Mouse (Mus musculus) MEL (cell line): Measurements from ENCODE around the gene Smoc1. TPM values are rescaled to one million over a fixed set of nuclear protein-coding genes. Genes with fewer than 3 reads are reported as not detected.

Experiments used
- DNase-seq: peaks from one replicate; pipeline ENCODE4 v3.0.0; 2011; ENCODE audit warnings: low read depth, low spot score
- H3K27ac ChIP-seq: 2 replicates; pipeline ENCODE4 v1.5.1; 2012; ENCODE audit warnings: low read depth, mild to moderate bottlenecking, control low read depth, low read length, moderate library complexity; ENCODE audit not compliant: control insufficient read depth
- H3K27me3 ChIP-seq, 2 experiments: fragments of 150-350 bp in 1 of 2; sonication (generic) in 1 of 2; 2 replicates each; pipeline ENCODE4 v1.6.1; 2012; ENCODE audit warnings: low read length in 2 of 2, mild to moderate bottlenecking in 2 of 2, improper control_type of control experiment in 1 of 2, moderate library complexity in 1 of 2; ENCODE audit not compliant: insufficient read depth in 2 of 2, control insufficient read depth in 1 of 2
- H3K36me3 ChIP-seq, 2 experiments: 2 replicates each; pipeline ENCODE4 v1.6.1; 2012 to 2014; ENCODE audit warnings: low read length in 2 of 2, improper control_type of control experiment in 1 of 2, inconsistent platforms in 1 of 2, mild to moderate bottlenecking in 1 of 2; ENCODE audit not compliant: insufficient read depth in 2 of 2, control insufficient read depth in 1 of 2
- H3K4me1 ChIP-seq, 2 experiments: fragments of 150-350 bp in 1 of 2; sonication (generic) in 1 of 2; 2 replicates each; pipeline ENCODE4 v1.6.1; 2012; ENCODE audit warnings: low read length in 2 of 2, improper control_type of control experiment in 1 of 2, mild to moderate bottlenecking in 1 of 2; ENCODE audit not compliant: insufficient read depth in 2 of 2, control insufficient read depth in 1 of 2
- H3K4me3 ChIP-seq, 2 experiments: fragments of 150-350 bp in 1 of 2; sonication (generic) in 1 of 2; 2 replicates each; pipeline ENCODE4 v1.5.1; 2012; ENCODE audit warnings: low read depth in 2 of 2, low read length in 2 of 2, mild to moderate bottlenecking in 2 of 2, moderate library complexity in 2 of 2, control low read depth in 1 of 2, improper control_type of control experiment in 1 of 2; ENCODE audit not compliant: control insufficient read depth in 1 of 2, insufficient read depth in 1 of 2
- H3K79me2 ChIP-seq: 2 replicates; pipeline ENCODE4 v1.6.1; 2012; ENCODE audit warnings: mild to moderate bottlenecking, low read length, moderate library complexity; ENCODE audit not compliant: control insufficient read depth, poor library complexity, insufficient read depth
- H3K9ac ChIP-seq: 2 replicates; pipeline ENCODE4 v1.6.1; 2012; ENCODE audit warnings: low read depth, mild to moderate bottlenecking, control low read depth, low read length, moderate library complexity; ENCODE audit not compliant: control insufficient read depth, poor library complexity, severe bottlenecking
- H3K9me3 ChIP-seq: fragments of 150-350 bp; sonication (generic); replicated peaks from 2 replicates; pipeline ENCODE4 v1.6.1; 2012; ENCODE audit warnings: mild to moderate bottlenecking, low read length, improper control_type of control experiment, moderate library complexity; ENCODE audit not compliant: insufficient read depth
- BHLHE40 ChIP-seq: IDR thresholded peaks from 2 replicates; pipeline ENCODE4 v1.6.1; 2012; ENCODE audit warnings: low read depth, mild to moderate bottlenecking, inconsistent platforms, low read length, improper control_type of control experiment, borderline replicate concordance
- CHD1 ChIP-seq: IDR thresholded peaks from 2 replicates; pipeline ENCODE4 v1.6.1; 2012; ENCODE audit warnings: low read depth, mild to moderate bottlenecking, inconsistent platforms, low read length, improper control_type of control experiment
- CHD2 ChIP-seq: IDR thresholded peaks from 2 replicates; pipeline ENCODE4 v1.6.1; 2011; ENCODE audit warnings: low read length, improper control_type of control experiment
- CTCF ChIP-seq, 3 experiments: IDR thresholded peaks in 2 of 3; conservative IDR thresholded peaks in 1 of 3; 2 replicates each; pipeline ENCODE4 v1.5.1; 2011 to 2012; ENCODE audit warnings: low read length in 3 of 3, low read depth in 2 of 3, mild to moderate bottlenecking in 2 of 3, improper control_type of control experiment in 1 of 3, inconsistent platforms in 1 of 3, mixed read lengths in 1 of 3, moderate library complexity in 1 of 3; ENCODE audit not compliant: control insufficient read depth in 1 of 3, insufficient read depth in 1 of 3, poor library complexity in 1 of 3, severe bottlenecking in 1 of 3
- ELF1 ChIP-seq: IDR thresholded peaks from 2 replicates; pipeline ENCODE4 v1.6.1; 2014; ENCODE audit warnings: low read depth, mild to moderate bottlenecking, inconsistent platforms, low read length, improper control_type of control experiment, moderate library complexity
- EP300 ChIP-seq, 2 experiments: IDR thresholded peaks; 2 replicates each; pipeline ENCODE4 v1.6.1; 2011; ENCODE audit warnings: improper control_type of control experiment in 2 of 2, low read length in 2 of 2, low read depth in 1 of 2, mild to moderate bottlenecking in 1 of 2
- GATA1 ChIP-seq: IDR thresholded peaks from 2 replicates; pipeline ENCODE4 v1.6.1; 2011; ENCODE audit warnings: low read depth, low read length, improper control_type of control experiment
- HCFC1 ChIP-seq: IDR thresholded peaks from 2 replicates; pipeline ENCODE4 v1.6.1; 2012; ENCODE audit warnings: low read depth, mild to moderate bottlenecking, inconsistent platforms, low read length, improper control_type of control experiment, moderate library complexity
- JUND ChIP-seq: IDR thresholded peaks from 2 replicates; pipeline ENCODE4 v1.6.1; 2011; ENCODE audit warnings: low read depth, mild to moderate bottlenecking, improper control_type of control experiment, low read length
- KAT2A ChIP-seq: conservative IDR thresholded peaks from 2 replicates; pipeline ENCODE4 v1.6.1; 2012; ENCODE audit warnings: low read depth, low read length, improper control_type of control experiment, inconsistent platforms
- MAFK ChIP-seq: IDR thresholded peaks from 2 replicates; pipeline ENCODE4 v1.6.1; 2011; ENCODE audit warnings: low read depth, mild to moderate bottlenecking, low read length, improper control_type of control experiment, borderline replicate concordance
- MAZ ChIP-seq: IDR thresholded peaks from 2 replicates; pipeline ENCODE4 v1.6.1; 2012; ENCODE audit warnings: low read depth, mild to moderate bottlenecking, inconsistent platforms, low read length, improper control_type of control experiment
- MEF2A ChIP-seq: IDR thresholded peaks from 2 replicates; pipeline ENCODE4 v1.6.1; 2014; ENCODE audit warnings: low read depth, mild to moderate bottlenecking, inconsistent platforms, low read length, improper control_type of control experiment; ENCODE audit not compliant: poor library complexity, insufficient replicate concordance, severe bottlenecking; ENCODE audit errors: extremely low read depth
- MYB ChIP-seq: IDR thresholded peaks from 2 replicates; pipeline ENCODE4 v1.6.1; 2011; ENCODE audit warnings: mild to moderate bottlenecking, low read depth, low read length, improper control_type of control experiment
- MYC ChIP-seq: IDR thresholded peaks from 2 replicates; pipeline ENCODE4 v1.6.1; 2011; ENCODE audit warnings: low read depth, mild to moderate bottlenecking, low read length, improper control_type of control experiment, moderate library complexity
- POLR2A ChIP-seq, 2 experiments: IDR thresholded peaks; 2 replicates each; pipeline ENCODE4 v1.6.1; 2011 to 2012; ENCODE audit warnings: low read length in 2 of 2, mild to moderate bottlenecking in 2 of 2, control low read depth in 1 of 2, improper control_type of control experiment in 1 of 2, low read depth in 1 of 2, moderate library complexity in 1 of 2; ENCODE audit not compliant: control insufficient read depth in 1 of 2, insufficient read depth in 1 of 2, poor library complexity in 1 of 2
- POLR2AphosphoS5 ChIP-seq: IDR thresholded peaks from 2 replicates; pipeline ENCODE4 v1.6.1; 2012; ENCODE audit warnings: low read depth, borderline replicate concordance, mild to moderate bottlenecking, inconsistent platforms, low read length, moderate library complexity, mixed read lengths
- RAD21 ChIP-seq: IDR thresholded peaks from 2 replicates; pipeline ENCODE4 v1.6.1; 2011; ENCODE audit warnings: mild to moderate bottlenecking, low read depth, low read length, improper control_type of control experiment
- RCOR1 ChIP-seq: IDR thresholded peaks from 2 replicates; pipeline ENCODE4 v1.6.1; 2012; ENCODE audit warnings: low read depth, mild to moderate bottlenecking, inconsistent platforms, low read length, improper control_type of control experiment
- SIN3A ChIP-seq: IDR thresholded peaks from 2 replicates; pipeline ENCODE4 v1.6.1; 2012; ENCODE audit warnings: low read length, improper control_type of control experiment, inconsistent platforms
- TBP ChIP-seq: IDR thresholded peaks from 2 replicates; pipeline ENCODE4 v1.8.0; 2011; ENCODE audit warnings: low read depth, low read length, improper control_type of control experiment
- UBTF ChIP-seq: IDR thresholded peaks from 2 replicates; pipeline ENCODE4 v1.6.1; 2012; ENCODE audit warnings: low read depth, mild to moderate bottlenecking, inconsistent platforms, low read length, improper control_type of control experiment, moderate library complexity, borderline replicate concordance; ENCODE audit not compliant: insufficient read depth
- USF1 ChIP-seq: IDR thresholded peaks from 2 replicates; pipeline ENCODE4 v1.6.1; 2014; ENCODE audit warnings: low read depth, mild to moderate bottlenecking, inconsistent platforms, low read length, improper control_type of control experiment, moderate library complexity
- USF2 ChIP-seq, 2 experiments: IDR thresholded peaks; 2 replicates each; pipeline ENCODE4 v1.6.1; 2011 to 2012; ENCODE audit warnings: improper control_type of control experiment in 2 of 2, low read length in 2 of 2, borderline replicate concordance in 1 of 2, inconsistent platforms in 1 of 2, low read depth in 1 of 2, mild to moderate bottlenecking in 1 of 2; ENCODE audit not compliant: insufficient read depth in 1 of 2
- ZMIZ1 ChIP-seq: IDR thresholded peaks from 2 replicates; pipeline ENCODE4 v1.6.1; 2012; ENCODE audit warnings: low read depth, mild to moderate bottlenecking, inconsistent platforms, low read length, improper control_type of control experiment, moderate library complexity
- polyA plus RNA-seq, 2 experiments: library from polyadenylated mRNA; stranded (reverse) in 1 of 2; unstranded in 1 of 2; fragments of >175 nt in 1 of 2; fragments of >200 nt in 1 of 2; gene quantifications; 2 replicates each; pipeline versions ENCODE4 v1.2.1 to v1.2.4; 2012; ENCODE audit warnings: low replicate concordance in 2 of 2, low read depth in 1 of 2; ENCODE audit not compliant: insufficient read length in 2 of 2, insufficient read depth in 1 of 2, missing spikeins in 1 of 2
- total RNA-seq: library from RNA; depleted of rRNA; stranded (reverse); fragments of 300-350 nt; gene quantifications from 2 replicates; pipeline ENCODE4 v1.2.3, GENCODE M21; 2012

The Smoc1 gene
- total and polyA plus RNA-seq, 3 experiments: 18.8 to 23.3 TPM; not detected in 1

- DNase-seq: no peak
- H3K9me3 ChIP-seq: no peaks in the 10 kb centered on the region
- H3K27me3 ChIP-seq: no peaks in the 10 kb centered on the region
- TF ChIP-seq MYC (no peak), USF2 (IDR thresholded peaks at IDR 0.05; ENCODE audit: borderline replicate concordance in 1 of 2, insufficient read depth in 1 of 2, low read depth in 1 of 2, low read length in 2 of 2) (no peak), EP300 (IDR thresholded peaks at IDR 0.05; ENCODE audit: low read depth in 1 of 2, low read length in 2 of 2) (no peak), CHD2 (no peak), ELF1 (no peak), UBTF (no peak), RAD21 (no peak), RCOR1 (no peak), MEF2A (no peak), MAFK (no peak), MAZ (no peak), GATA1 (no peak), JUND (no peak), POLR2AphosphoS5 (no peak), USF1 (no peak), HCFC1 (no peak), KAT2A (no peak), TBP (no peak)
- no peak overlapping the region for H3K27ac ChIP-seq
- H3K79me2 ChIP-seq: no peaks in the 10 kb centered on the region
- no peaks in the 10 kb centered on the region for H3K4me1 ChIP-seq
- no peak overlapping the region for H3K9ac ChIP-seq
- peaks cover 0 to 2% of the 10 kb centered on the region in 2 experiments; a peak in 1 of 4 replicates for H3K36me3 ChIP-seq
- H3K4me3 ChIP-seq: no peak overlapping the region
These were observed 16.8 kb upstream of the Smoc1 start for GRCm38 (mm10) chr12:81009813-81010212.

- Histone ChIP-seq H3K79me2 (peaks cover 5% of the 10 kb centered on the region), H3K27ac (no peak overlapping the region), H3K27me3 (no peaks in the 10 kb centered on the region), H3K9ac (no peak overlapping the region), H3K9me3 (no peaks in the 10 kb centered on the region), H3K4me3 (no peak overlapping the region)
- DNase-seq: no peak
- no peak for TF ChIP-seq USF1
- TF ChIP-seq CHD1: no peak
- TF ChIP-seq JUND: no peak
- TF ChIP-seq SIN3A: no peak
- no peak for TF ChIP-seq CTCF (IDR thresholded peaks at IDR 0.05 in 2 of 3, conservative IDR thresholded peaks at IDR 0.05 in 1 of 3; ENCODE audit: control insufficient read depth in 1 of 3, insufficient read depth in 1 of 3, low read depth in 2 of 3, low read length in 3 of 3, poor library complexity in 1 of 3, severe bottlenecking in 1 of 3)
- TF ChIP-seq MYB: no peak
- no peak for TF ChIP-seq POLR2A (IDR thresholded peaks at IDR 0.05; ENCODE audit: control insufficient read depth in 1 of 2, insufficient read depth in 1 of 2, low read depth in 1 of 2, low read length in 2 of 2, poor library complexity in 1 of 2)
- TF ChIP-seq HCFC1: no peak
- TF ChIP-seq ZMIZ1: no peak
- TF ChIP-seq MYC: no peak
- no peak for TF ChIP-seq ELF1
- no peak for TF ChIP-seq KAT2A
- TF ChIP-seq BHLHE40: no peak
- TF ChIP-seq, all 39 proteins: peak for 0
- no peaks in the 10 kb centered on the region for H3K4me1 ChIP-seq
- H3K36me3 ChIP-seq: peaks cover 2 to 3% of the 10 kb centered on the region in 2 experiments; a peak in 2 of 4 replicates
These were observed 14.6 kb upstream of the Smoc1 start for GRCm38 (mm10) chr12:81011994-81012393.
